ENCODE assay signal across 1 mouse cellular context in the genomic region with DNA sequence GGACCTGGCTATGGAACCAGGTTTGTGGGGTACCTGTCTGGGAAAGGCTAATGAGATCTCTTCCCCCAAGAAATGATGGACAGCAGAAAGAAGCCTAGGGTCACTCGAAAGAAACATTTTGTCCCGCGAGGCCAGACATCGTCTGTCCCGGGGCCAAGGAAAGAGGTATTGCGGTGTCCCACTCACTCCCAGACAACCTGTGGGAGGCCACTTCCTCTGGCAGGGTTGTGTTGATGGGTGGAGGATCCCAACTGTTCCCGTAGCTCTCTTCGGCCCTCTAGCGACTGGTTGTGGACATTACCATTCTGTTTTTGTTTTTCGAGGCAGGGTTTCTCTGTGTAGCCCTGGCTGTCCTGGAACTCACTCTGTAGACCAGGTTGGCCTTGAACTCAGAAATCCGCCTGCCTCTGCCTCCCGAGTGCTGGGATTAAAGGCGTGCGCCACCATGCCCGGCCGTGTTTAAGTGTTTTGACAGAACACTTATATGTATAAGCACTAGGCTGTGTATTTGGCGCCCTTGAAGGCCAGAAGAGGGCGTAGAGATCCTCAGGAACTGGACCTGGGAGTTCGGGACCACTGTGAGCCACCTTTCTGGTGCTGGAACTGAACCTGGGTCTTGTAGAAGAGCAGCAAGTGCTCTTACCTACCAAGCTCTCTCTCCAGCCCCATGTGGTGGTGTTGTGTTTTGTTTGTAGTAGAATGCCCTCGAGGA.
TF ChIP-seq lines count a peak whose summit lies in the region.

No protein-coding gene starts in this region.

TF ChIP-seq in ES-E14, 5 proteins besides CTCF, POLR2A, EP300 and RAD21 (continued from another document):
- TF ChIP-seq CHD2 (IDR thresholded peaks at IDR 0.05; ENCODE audit: low read depth, low read length), result no peak
TF ChIP-seq in ES-E14: peak in this region for 1.
